Mouse (Mus musculus): ENCODE results near the gene Tbx21. TPM values are rescaled to one million over a fixed set of nuclear protein-coding genes. Genes with fewer than 3 reads are reported as not detected.

Gene Tbx21
- polyA plus RNA-seq, 1 experiment from 2014 or later: 0.05 TPM

- no peak for TF ChIP-seq CTCF (IDR thresholded peaks at IDR 0.05; ENCODE audit: low read depth)
- TF ChIP-seq EP300 (optimal IDR thresholded peaks at IDR 0.05): no peak
- H3K9ac ChIP-seq (ENCODE audit: low read length): peak within 1 kb of the TSS; percentile 63
- no peaks in the 10 kb centered on the region for H3K27me3 ChIP-seq (ENCODE audit: control insufficient read depth, insufficient read depth, low read length)
- peaks cover 2% of the 10 kb centered on the region; the same call in 1 of the 2 replicates for H3K4me1 ChIP-seq (replicated peaks; ENCODE audit: control insufficient read depth, insufficient read depth)
- WGBS: under 1% methylated on average over 22 of the region's 64 CpGs
- no peaks in the 10 kb centered on the region for H3K36me3 ChIP-seq (ENCODE audit: control insufficient read depth, insufficient read depth, low read length)
- H3K9me3 ChIP-seq (ENCODE audit: control insufficient read depth, low read length): no peaks in the 10 kb centered on the region
- peak within 1 kb of the TSS; percentile 92 for H3K4me2 ChIP-seq (replicated peaks; ENCODE audit: low read depth)
- DNase-seq (ENCODE audit: low spot score): peak; percentile 41
- H3K27ac ChIP-seq (replicated peaks): peak within 1 kb of the TSS; percentile 77
- peak within 1 kb of the TSS; percentile 72 for H3K4me3 ChIP-seq (ENCODE audit: low read depth, low read length)
- ATAC-seq (ENCODE audit: low FRiP score, low TSS enrichment): peak; percentile 1; the same call in 1 of the 2 replicates
These were observed 36.2 kb upstream of the Tbx21 start, which contains the start of gene Tbkbp1 for GRCm38 (mm10) chr11:97151343-97151801. Gene Tbkbp1, minus strand, starts transcription at chr11:97151495.

GRCm38 (mm10) chr11:97150411-97151330 is 35.5 kb upstream of the Tbx21 start:
- Histone ChIP-seq H3K27me3 (ENCODE audit: control insufficient read depth, insufficient read depth, low read length) (no peaks in the 10 kb centered on the region), H3K4me3 (ENCODE audit: low read depth, low read length) (peak overlapping the region; percentile 72), H3K4me2 (replicated peaks; ENCODE audit: low read depth) (peak overlapping the region; percentile 92), H3K9me3 (ENCODE audit: control insufficient read depth, low read length) (no peaks in the 10 kb centered on the region), H3K9ac (ENCODE audit: low read length) (peak overlapping the region; percentile 63), H3K27ac (replicated peaks) (peak overlapping the region; percentile 77), H3K36me3 (ENCODE audit: control insufficient read depth, insufficient read depth, low read length) (no peaks in the 10 kb centered on the region), H3K4me1 (replicated peaks; ENCODE audit: control insufficient read depth, insufficient read depth) (peaks cover 2% of the 10 kb centered on the region; the same call in 1 of the 2 replicates)
- peak; percentile 59 for ATAC-seq (ENCODE audit: low FRiP score, low TSS enrichment)
- TF ChIP-seq EP300 (optimal IDR thresholded peaks at IDR 0.05) (no peak), CTCF (IDR thresholded peaks at IDR 0.05; ENCODE audit: low read depth) (no peak)
- WGBS: under 1% methylated on average over 75 of the region's 102 CpGs
- DNase-seq (ENCODE audit: low spot score): peak; percentile 48

GRCm38 (mm10) chr11:97149995-97150410 is 34.9 kb upstream of the Tbx21 start:
- WGBS: 3% methylated on average over 14 of the region's 14 CpGs
- Histone ChIP-seq H3K36me3 (ENCODE audit: control insufficient read depth, insufficient read depth, low read length) (no peaks in the 10 kb centered on the region), H3K27ac (replicated peaks) (peak overlapping the region; percentile 77), H3K9me3 (ENCODE audit: control insufficient read depth, low read length) (no peaks in the 10 kb centered on the region), H3K9ac (ENCODE audit: low read length) (0 out of 2 replicates have a peak overlapping the region, but pooled peaks have one; percentile 63), H3K4me3 (ENCODE audit: low read depth, low read length) (peak overlapping the region; percentile 72), H3K4me1 (replicated peaks; ENCODE audit: control insufficient read depth, insufficient read depth) (peaks cover 2% of the 10 kb centered on the region; the same call in 1 of the 2 replicates), H3K4me2 (replicated peaks; ENCODE audit: low read depth) (peak overlapping the region; percentile 92), H3K27me3 (ENCODE audit: control insufficient read depth, insufficient read depth, low read length) (no peaks in the 10 kb centered on the region)
- 0 out of 2 replicates have a peak, but pooled peaks have one; percentile 1 for TF ChIP-seq CTCF (IDR thresholded peaks at IDR 0.05; ENCODE audit: low read depth)
- no peak for TF ChIP-seq EP300 (optimal IDR thresholded peaks at IDR 0.05)
- DNase-seq (ENCODE audit: low spot score) (peak; percentile 51), ATAC-seq (ENCODE audit: low FRiP score, low TSS enrichment) (peak; percentile 6)

- 0 out of 2 replicates have a peak overlapping the region, but pooled peaks have one; percentile 77 for H3K27ac ChIP-seq (replicated peaks)
- H3K4me1 ChIP-seq (replicated peaks; ENCODE audit: control insufficient read depth, insufficient read depth): peaks cover 2% of the 10 kb centered on the region; the same call in 1 of the 2 replicates
- ATAC-seq (ENCODE audit: low FRiP score, low TSS enrichment): no peak
- no peak overlapping the region for H3K9ac ChIP-seq (ENCODE audit: low read length)
- WGBS: 53% methylated on average over 9 of the region's 9 CpGs
- H3K9me3 ChIP-seq (ENCODE audit: control insufficient read depth, low read length): no peaks in the 10 kb centered on the region
- TF ChIP-seq CTCF (IDR thresholded peaks at IDR 0.05; ENCODE audit: low read depth) (no peak), EP300 (optimal IDR thresholded peaks at IDR 0.05) (no peak)
- H3K27me3 ChIP-seq (ENCODE audit: control insufficient read depth, insufficient read depth, low read length): no peaks in the 10 kb centered on the region
- H3K4me2 ChIP-seq (replicated peaks; ENCODE audit: low read depth): peak overlapping the region; percentile 92; the same call in 1 of the 2 replicates
- no peaks in the 10 kb centered on the region for H3K36me3 ChIP-seq (ENCODE audit: control insufficient read depth, insufficient read depth, low read length)
- H3K4me3 ChIP-seq (ENCODE audit: low read depth, low read length): peak overlapping the region; percentile 72; the same call in 1 of the 2 replicates
- peak; percentile 12 for DNase-seq (ENCODE audit: low spot score)
These were observed 33.9 kb upstream of the Tbx21 start for GRCm38 (mm10) chr11:97149026-97149425.

- H3K36me3 ChIP-seq (ENCODE audit: control insufficient read depth, insufficient read depth, low read length): no peaks in the 10 kb centered on the region
- H3K27me3 ChIP-seq (ENCODE audit: control insufficient read depth, insufficient read depth, low read length): no peaks in the 10 kb centered on the region
- H3K4me1 ChIP-seq (replicated peaks; ENCODE audit: control insufficient read depth, insufficient read depth): peaks cover 2% of the 10 kb centered on the region; the same call in 1 of the 2 replicates
- no peak overlapping the region for H3K27ac ChIP-seq (replicated peaks)
- H3K4me3 ChIP-seq (ENCODE audit: low read depth, low read length): no peak overlapping the region
- H3K9me3 ChIP-seq (ENCODE audit: control insufficient read depth, low read length): no peaks in the 10 kb centered on the region
- peak; percentile 13 for DNase-seq (ENCODE audit: low spot score)
- peak overlapping the region; percentile 1; the same call in 1 of the 2 replicates for H3K9ac ChIP-seq (ENCODE audit: low read length)
- TF ChIP-seq CTCF (IDR thresholded peaks at IDR 0.05; ENCODE audit: low read depth) (no peak), EP300 (optimal IDR thresholded peaks at IDR 0.05) (no peak)
- peak overlapping the region; percentile 23; the same call in 1 of the 2 replicates for H3K4me2 ChIP-seq (replicated peaks; ENCODE audit: low read depth)
- WGBS: 37% methylated on average over 12 of the region's 12 CpGs
- ATAC-seq (ENCODE audit: low FRiP score, low TSS enrichment): no peak
These were observed 33.5 kb upstream of the Tbx21 start for GRCm38 (mm10) chr11:97148591-97148990.

All from stomach, postnatal 0 days (tissue).